Mouse (Mus musculus) lung, adult 10 weeks (tissue): ENCODE data around the gene Gaa. TPM values are rescaled to one million over a fixed set of nuclear protein-coding genes. Genes with fewer than 3 reads are reported as not detected.

Experiments used
- polyA plus RNA-seq: library from polyadenylated mRNA; stranded (reverse); fragments of 350-450 nt; fragmentation: Illumina TruSeq; extraction: RNeasy Lipid Tissue Mini Kit (QIAGEN cat#74804); gene quantifications from one replicate; pipeline ENCODE4 v1.2.3, GENCODE M21; 2014; ENCODE audit warnings: low read depth, low replicate concordance; ENCODE audit not compliant: insufficient read depth

Gaa gene
- 39.3 TPM for polyA plus RNA-seq

DNA sequence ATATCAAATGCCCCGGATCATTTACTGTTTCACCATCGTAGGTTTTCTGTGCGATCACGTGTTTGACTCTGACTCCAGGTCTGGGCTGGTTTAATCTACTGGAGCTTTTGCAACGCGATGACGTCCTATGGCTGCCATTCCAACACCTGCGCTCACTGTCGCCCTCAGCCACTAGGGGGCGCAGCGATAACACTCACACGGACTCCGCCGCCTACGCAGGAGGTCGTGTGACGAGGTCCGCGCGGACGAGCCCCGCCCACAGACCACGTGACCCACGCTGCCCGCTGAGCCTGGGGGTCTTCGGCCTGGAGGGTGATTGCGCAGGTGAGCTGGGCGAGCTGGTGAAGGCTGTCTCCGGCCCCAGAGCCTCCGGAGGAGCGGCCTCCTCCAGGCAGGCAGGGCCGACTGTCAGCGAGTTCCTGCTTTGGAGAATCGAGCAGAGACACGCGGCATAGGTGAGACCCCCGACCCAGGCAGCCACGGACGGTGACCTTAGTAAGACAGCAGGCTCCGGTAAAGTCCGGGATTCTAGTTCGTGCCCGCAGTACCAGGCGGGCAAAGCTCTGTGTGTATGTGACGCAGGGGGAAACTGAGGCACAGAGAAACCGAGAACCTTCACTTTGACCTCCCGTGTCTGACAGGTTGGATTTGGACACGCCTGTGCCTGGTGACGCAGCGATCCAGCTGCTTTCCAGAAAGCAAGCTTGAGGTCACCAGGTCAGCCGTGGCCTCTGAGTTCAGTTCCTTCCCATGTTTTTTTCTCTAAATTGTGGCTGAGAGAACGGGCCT, at the start of gene Gaa:
Gaa (plus strand) TSS at position 120 of the 789 bp plus-strand sequence.

DNA sequence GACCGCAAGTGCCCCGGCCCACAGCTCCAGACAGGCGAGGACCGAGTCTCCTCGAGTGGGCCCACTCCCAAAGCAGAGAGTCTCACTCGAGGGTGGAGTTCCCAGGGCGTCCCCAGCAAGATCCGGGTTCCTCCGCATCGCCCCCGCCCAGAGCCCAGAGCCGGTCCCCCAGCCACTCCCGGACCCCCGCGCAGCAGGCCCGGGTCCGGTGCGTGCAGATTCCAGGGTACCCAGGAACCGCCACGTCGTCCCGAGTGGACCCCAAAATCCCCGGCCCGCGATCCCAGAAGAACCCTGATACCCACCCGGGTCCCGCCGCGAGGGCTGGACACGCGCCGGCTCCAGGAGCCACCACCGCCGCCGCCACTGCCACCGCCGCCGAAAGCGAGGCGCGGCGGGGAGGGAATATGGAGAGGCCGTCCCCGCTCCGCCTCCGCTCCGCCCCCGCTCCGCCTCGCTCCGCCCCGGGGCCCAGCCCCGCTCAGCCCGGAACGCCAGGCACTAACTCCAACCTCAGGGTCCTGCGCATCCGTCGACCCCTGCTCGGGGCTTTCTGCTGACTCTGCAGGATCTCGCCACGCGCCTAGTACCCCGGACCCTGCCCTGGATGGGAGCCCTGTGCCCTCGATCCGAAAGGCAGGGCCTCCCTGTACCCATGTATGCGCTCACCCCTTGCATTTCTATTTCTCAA, 39.5 kb upstream of the Gaa start, which contains the start of the genes Tbc1d16 and Ccdc40:
Tbc1d16 (minus strand) TSS at position 409 of the 691 bp plus-strand sequence.
Ccdc40 (plus strand) TSS at position 482 of the 691 bp plus-strand sequence.

DNA sequence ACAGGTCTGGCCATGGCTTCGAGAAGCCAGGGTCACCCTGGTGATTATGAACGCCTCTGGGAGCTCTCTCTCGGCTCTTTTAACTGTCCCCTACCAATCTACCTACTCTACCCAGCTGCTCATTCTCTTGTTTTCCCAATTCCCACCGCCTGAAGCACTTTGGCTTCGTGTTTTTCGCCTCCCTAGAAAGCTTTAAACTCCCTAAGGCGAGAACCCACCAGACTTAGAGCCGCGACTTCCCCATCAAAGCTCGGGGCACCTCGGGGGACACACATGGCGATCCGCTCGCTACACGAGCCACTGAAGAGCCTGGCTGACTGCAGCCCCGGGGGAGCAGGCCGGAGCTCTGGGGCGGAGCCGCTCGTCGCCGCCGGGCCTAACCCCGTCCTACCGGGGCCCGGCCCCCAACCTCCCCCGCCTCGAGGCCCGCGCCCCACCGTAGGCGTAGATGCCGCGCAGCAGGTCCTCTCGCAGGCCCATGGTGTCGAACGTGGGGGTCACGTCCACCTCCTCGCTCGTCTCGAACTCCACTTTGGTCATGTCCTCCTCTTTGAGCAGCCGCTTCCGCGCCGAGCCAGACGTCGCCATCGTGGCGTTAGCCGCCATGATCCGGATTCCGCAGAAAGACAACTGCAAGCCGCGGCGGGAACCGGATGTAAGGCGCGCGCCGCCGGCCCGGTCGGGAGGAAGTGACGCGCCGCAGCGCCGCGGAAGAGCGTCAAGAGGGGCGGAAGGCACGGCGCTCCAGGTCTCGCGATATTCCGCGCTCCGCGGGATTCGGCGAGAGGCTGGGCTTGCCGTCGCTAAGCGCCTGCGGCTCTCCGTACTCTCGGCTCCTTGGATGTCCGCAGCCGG, 31.9 kb downstream of the Gaa start, which contains the start of gene Eif4a3:
Eif4a3 (minus strand) TSS at position 699 of the 855 bp plus-strand sequence.

DNA sequence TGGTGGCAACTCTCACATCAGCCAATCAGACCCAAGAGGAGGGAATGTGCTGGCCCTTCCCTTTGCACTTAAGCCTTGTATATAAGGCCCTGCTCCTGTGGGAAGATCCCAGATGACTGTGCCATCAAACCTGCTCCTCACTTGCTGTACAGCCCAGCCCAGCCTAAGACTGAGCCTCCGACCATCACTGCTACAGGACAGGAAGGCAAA, 39.9 kb downstream of the Gaa start, which contains the start of gene Card14:
Card14 (plus strand) TSS at position 111 of the 210 bp plus-strand sequence.

Other genes with a start within 250 kb of the Gaa start
- 1.8 TPM for gene Cbx2, start 244.9 kb upstream of the Gaa start, polyA plus RNA-seq
- 8.8 TPM for gene Cbx8, start 226.9 kb upstream of the Gaa start, polyA plus RNA-seq
- gene Cbx4, start 181.7 kb upstream of the Gaa start, polyA plus RNA-seq, result 6.2 TPM
- gene Tbc1d16, start 39.4 kb upstream of the Gaa start, polyA plus RNA-seq, result 6.4 TPM
- gene Ccdc40, start 39.3 kb upstream of the Gaa start, polyA plus RNA-seq, result 8.7 TPM
- gene Eif4a3, start 32.2 kb downstream of the Gaa start, polyA plus RNA-seq, result 92.2 TPM
- not detected for gene Card14, start 39.9 kb downstream of the Gaa start, polyA plus RNA-seq
- gene Sgsh, start 87.6 kb downstream of the Gaa start, polyA plus RNA-seq, result 7.4 TPM
- gene Slc26a11, start 87.7 kb downstream of the Gaa start, polyA plus RNA-seq, result 3.5 TPM
- gene Rnf213, start 125.2 kb downstream of the Gaa start, polyA plus RNA-seq, result 24.6 TPM
- 6.7 TPM for gene Endov, start 223.5 kb downstream of the Gaa start, polyA plus RNA-seq